Mouse (Mus musculus): ENCODE measurements around the gene Zbtb44.

Zbtb44 gene

GRCm38 (mm10) chr9:31098118-31098517 is 67.7 kb downstream of the Zbtb44 start:
- DNase-seq (ENCODE audit: extremely low read depth, low read depth, low spot score), result no peak

GRCm38 (mm10) chr9:31108464-31108863 is 78.0 kb downstream of the Zbtb44 start:
- DNase-seq (ENCODE audit: extremely low read depth, low read depth, low spot score), result no peak

- no peak for DNase-seq (ENCODE audit: extremely low read depth, low read depth, low spot score)
Observed at GRCm38 (mm10) chr9:31115586-31115985, 85.1 kb downstream of the Zbtb44 start.

- no peak for DNase-seq (ENCODE audit: extremely low read depth, low read depth, low spot score)
Observed at GRCm38 (mm10) chr9:31117088-31117487, 86.6 kb downstream of the Zbtb44 start.

GRCm38 (mm10) chr9:31117488-31117887 is 87.0 kb downstream of the Zbtb44 start:
- DNase-seq (ENCODE audit: extremely low read depth, low read depth, low spot score), result no peak

- DNase-seq (ENCODE audit: extremely low read depth, low read depth, low spot score), result no peak
Observed at GRCm38 (mm10) chr9:31118520-31119298, 88.3 kb downstream of the Zbtb44 start.

- no peak for DNase-seq (ENCODE audit: extremely low read depth, low read depth, low spot score)
Observed at GRCm38 (mm10) chr9:31119405-31119804, 89.0 kb downstream of the Zbtb44 start.

GRCm38 (mm10) chr9:31119882-31120532 is 89.6 kb downstream of the Zbtb44 start:
- no peak for DNase-seq (ENCODE audit: extremely low read depth, low read depth, low spot score)

GRCm38 (mm10) chr9:31120533-31120915 is 90.1 kb downstream of the Zbtb44 start:
- DNase-seq (ENCODE audit: extremely low read depth, low read depth, low spot score), result no peak

GRCm38 (mm10) chr9:31122464-31123030 is 92.1 kb downstream of the Zbtb44 start:
- DNase-seq (ENCODE audit: extremely low read depth, low read depth, low spot score), result no peak

Data from fat pad, adult 2 months (tissue).